Mouse (Mus musculus) lung, postnatal 0 days (tissue): ENCODE results near the gene Gm38100.

Source experiments
- CTCF ChIP-seq: IDR thresholded peaks from 2 replicates; pipeline ENCODE4 v1.5.1; 2016; ENCODE audit warnings: antibody characterized with exemption, mild to moderate bottlenecking
- EP300 ChIP-seq: IDR thresholded peaks from 2 replicates; pipeline ENCODE4 v1.6.1; 2016; ENCODE audit warnings: antibody characterized with exemption, mild to moderate bottlenecking, control low read depth

DNA sequence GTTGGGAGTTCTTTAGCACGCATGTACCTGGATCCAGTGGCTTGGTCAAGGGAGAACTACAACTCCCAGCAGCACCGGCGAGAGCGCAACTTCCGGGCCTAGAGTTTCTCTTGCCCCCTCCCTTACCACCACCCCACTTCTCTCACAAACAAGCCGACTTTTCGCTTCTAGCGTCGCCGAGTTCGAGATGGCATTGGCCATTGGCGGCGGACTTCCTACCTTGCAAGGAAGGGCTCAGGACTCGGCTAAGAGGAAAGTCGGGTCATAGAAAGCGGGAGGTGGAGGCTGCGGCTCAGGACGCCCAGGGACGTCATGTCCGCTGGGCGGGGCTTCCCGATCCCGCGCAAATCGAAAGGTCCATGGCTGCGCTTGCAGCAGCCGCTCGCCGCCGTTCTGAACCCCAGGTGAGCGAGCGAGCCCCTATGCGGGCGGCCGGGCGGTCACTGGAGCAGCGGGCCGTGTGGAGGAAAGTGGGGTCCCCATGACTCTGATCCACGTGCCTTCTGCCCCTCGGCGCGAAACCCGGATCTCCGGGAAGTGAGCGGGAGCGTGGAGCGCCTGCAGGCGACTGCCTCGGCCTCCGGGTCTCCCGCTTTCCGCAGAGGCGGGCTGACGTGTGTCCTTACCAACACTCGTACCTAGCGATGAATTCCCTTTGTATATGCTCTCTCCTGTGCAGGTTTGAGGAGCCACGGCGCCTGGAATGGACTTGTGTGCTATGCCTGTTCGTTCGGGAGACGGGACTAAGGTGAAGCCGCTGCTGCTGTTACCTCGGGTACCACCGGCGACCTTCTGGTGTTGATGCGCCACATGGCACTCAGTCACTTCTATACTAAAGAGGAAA is 39.5 kb upstream of the Gm38100 start, which contains the start of gene Exo1:
- no peak for TF ChIP-seq CTCF
- TF ChIP-seq EP300, result no peak
